Mouse (Mus musculus): ENCODE results near the gene Mad1l1. TPM values are rescaled to one million over a fixed set of nuclear protein-coding genes. Genes with fewer than 3 reads are reported as not detected.

Gene Mad1l1
- total RNA-seq, 2 experiments from 2014 or later: 7.2 to 9.0 TPM

DNA sequence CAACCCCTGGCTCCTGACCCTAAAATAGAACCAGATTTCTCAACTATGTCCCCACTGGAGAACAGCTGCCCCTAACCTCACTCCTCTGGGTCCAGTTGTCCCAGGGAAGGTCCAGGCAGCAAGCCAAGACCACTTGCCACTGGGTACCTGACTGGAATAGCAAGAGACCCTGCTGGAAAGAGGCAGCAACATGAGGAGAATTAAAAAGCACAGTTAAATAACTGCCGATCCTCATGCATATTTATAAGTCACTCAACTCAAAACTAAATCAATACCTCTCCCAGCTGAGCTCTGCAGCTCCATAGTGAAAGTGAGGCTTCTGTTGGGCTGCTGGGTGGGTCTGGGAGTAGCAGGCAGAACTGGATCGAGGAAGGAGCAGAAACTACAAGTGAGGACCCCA is 226.1 kb downstream of the Mad1l1 start:
- Histone ChIP-seq H3K4me3 (no peak overlapping the region), H3K27ac (no peak overlapping the region)
- no peak for TF ChIP-seq CTCF (IDR thresholded peaks at IDR 0.05)
- DNase-seq: no peak
- intact Hi-C loops (cut with DNase I): no loop called here

DNA sequence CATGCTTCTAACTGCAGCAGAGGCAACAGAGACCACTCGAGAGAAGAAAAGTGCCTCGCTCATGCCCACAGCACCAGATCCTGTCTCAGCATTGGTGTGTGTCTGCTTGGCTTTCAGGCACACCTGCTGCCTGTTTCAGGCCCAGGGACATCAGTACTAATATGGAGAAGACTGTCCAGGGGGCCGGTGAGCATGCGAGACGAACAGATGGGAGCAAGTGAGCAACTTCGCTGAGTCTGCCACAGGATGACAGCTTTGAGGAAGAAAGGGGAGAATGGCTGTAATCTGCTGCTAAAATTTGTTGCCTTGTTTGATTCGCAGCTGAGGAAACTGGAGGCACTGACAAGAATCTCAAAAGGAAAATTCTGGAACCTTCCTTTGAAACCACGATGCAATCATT is 227.9 kb downstream of the Mad1l1 start:
- TF ChIP-seq CTCF (IDR thresholded peaks at IDR 0.05): no peak
- intact Hi-C loops (cut with DNase I): no loop called here
- no peak overlapping the region for H3K4me3 ChIP-seq
- no peak overlapping the region for H3K27ac ChIP-seq
- no peak for DNase-seq

- no peak for TF ChIP-seq CTCF (IDR thresholded peaks at IDR 0.05)
- Histone ChIP-seq H3K27ac (no peak overlapping the region), H3K4me3 (no peak overlapping the region)
- intact Hi-C loops (cut with DNase I): no loop called here
- peak; percentile 31 for DNase-seq
Measured at GRCm38 (mm10) chr5:140091601-140092000, 229.8 kb downstream of the Mad1l1 start.

DNA sequence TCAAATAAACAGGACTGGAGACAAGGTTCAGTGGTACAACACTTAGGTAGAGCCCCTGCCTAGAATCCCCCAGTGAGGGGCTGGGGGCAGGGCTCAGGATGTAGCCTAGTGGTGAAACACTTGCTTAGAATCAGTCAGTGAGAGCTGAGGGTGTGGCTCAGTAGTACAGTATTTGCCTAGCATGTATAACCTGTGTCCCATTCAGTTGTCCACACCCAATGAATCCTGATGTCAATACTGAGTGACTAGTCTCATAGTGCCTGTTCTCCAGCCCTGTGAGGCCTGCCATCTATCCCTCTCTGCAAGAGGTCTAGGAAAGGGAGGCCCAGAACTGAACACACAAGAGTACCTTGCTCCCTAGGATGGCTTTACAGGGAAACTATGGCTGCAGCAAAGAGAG is 232.1 kb downstream of the Mad1l1 start:
- no peak for DNase-seq
- no peak for TF ChIP-seq CTCF (IDR thresholded peaks at IDR 0.05)
- Histone ChIP-seq H3K27ac (no peak overlapping the region), H3K4me3 (no peak overlapping the region)
- intact Hi-C loops (cut with DNase I): no loop called here

DNA sequence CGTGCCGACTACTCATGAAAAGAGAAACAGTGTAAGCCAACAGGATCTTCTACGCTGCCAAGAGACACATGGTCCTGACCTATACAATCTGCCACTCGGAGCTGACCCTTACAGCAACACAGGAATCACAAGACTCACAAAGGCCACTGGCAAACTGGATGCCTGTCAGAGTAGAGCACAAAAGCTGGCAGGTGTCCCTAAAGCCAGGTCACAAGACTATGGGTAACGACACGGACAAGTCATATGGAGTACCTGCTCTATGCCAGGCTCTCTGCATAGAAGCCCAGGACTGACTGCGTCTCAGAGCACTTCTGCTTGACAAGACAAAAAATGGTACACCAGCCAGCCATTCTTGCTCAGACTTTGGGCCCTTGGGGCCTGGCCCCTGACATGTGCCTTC is 234.1 kb downstream of the Mad1l1 start:
- DNase-seq: no peak
- no peak for TF ChIP-seq CTCF (IDR thresholded peaks at IDR 0.05)
- H3K27ac ChIP-seq: no peak overlapping the region
- no peak overlapping the region for H3K4me3 ChIP-seq
- intact Hi-C loops (cut with DNase I): no loop called here

- intact Hi-C loops (cut with DNase I): no loop called here
Measured at GRCm38 (mm10) chr5:140084341-140084740, 237.0 kb downstream of the Mad1l1 start.

GRCm38 (mm10) chr5:140083911-140084310 is 237.4 kb downstream of the Mad1l1 start:
- intact Hi-C loops (cut with DNase I): no loop called here
- H3K27ac ChIP-seq: peak overlapping the region; percentile 56
- no peak overlapping the region for H3K4me3 ChIP-seq
- TF ChIP-seq CTCF (IDR thresholded peaks at IDR 0.05): no peak
- peak; percentile 65 for DNase-seq

More at GRCm38 (mm10) chr5:140084341-140084740, 237.0 kb downstream of the Mad1l1 start:
- no peak overlapping the region for H3K27ac ChIP-seq
- no peak for TF ChIP-seq CTCF (IDR thresholded peaks at IDR 0.05)
- DNase-seq: no peak
- no peak overlapping the region for H3K4me3 ChIP-seq

- DNase-seq: peak; percentile 78
- intact Hi-C loops (cut with DNase I): no loop called here
- peak overlapping the region; percentile 62 for H3K27ac ChIP-seq
- H3K4me3 ChIP-seq: peak overlapping the region; percentile 23; the same call in 1 of the 2 replicates
- TF ChIP-seq CTCF (IDR thresholded peaks at IDR 0.05): no peak
Measured at GRCm38 (mm10) chr5:140082204-140082812, 239.0 kb downstream of the Mad1l1 start.

- H3K27ac ChIP-seq: no peak overlapping the region
- intact Hi-C loops (cut with DNase I): no loop called here
- no peak for DNase-seq
- TF ChIP-seq CTCF (IDR thresholded peaks at IDR 0.05): no peak
- H3K4me3 ChIP-seq: no peak overlapping the region
Measured at GRCm38 (mm10) chr5:140081084-140081483, 240.3 kb downstream of the Mad1l1 start.

- Histone ChIP-seq H3K4me3 (no peak overlapping the region), H3K27ac (no peak overlapping the region)
- no peak for TF ChIP-seq CTCF (IDR thresholded peaks at IDR 0.05)
- intact Hi-C loops (cut with DNase I): no loop called here
- DNase-seq: no peak
Measured at GRCm38 (mm10) chr5:140079511-140079910, 241.8 kb downstream of the Mad1l1 start.

- Histone ChIP-seq H3K4me3 (no peak overlapping the region), H3K27ac (no peak overlapping the region)
- DNase-seq: no peak
- intact Hi-C loops (cut with DNase I): no loop called here
- TF ChIP-seq CTCF (IDR thresholded peaks at IDR 0.05): no peak
Measured at GRCm38 (mm10) chr5:140078406-140078805, 242.9 kb downstream of the Mad1l1 start.

GRCm38 (mm10) chr5:140076438-140076837 is 244.9 kb downstream of the Mad1l1 start:
- H3K4me3 ChIP-seq: no peak overlapping the region
- no peak for DNase-seq
- no peak for TF ChIP-seq CTCF (IDR thresholded peaks at IDR 0.05)
- H3K27ac ChIP-seq: no peak overlapping the region
- intact Hi-C loops (cut with DNase I): no loop called here

DNA sequence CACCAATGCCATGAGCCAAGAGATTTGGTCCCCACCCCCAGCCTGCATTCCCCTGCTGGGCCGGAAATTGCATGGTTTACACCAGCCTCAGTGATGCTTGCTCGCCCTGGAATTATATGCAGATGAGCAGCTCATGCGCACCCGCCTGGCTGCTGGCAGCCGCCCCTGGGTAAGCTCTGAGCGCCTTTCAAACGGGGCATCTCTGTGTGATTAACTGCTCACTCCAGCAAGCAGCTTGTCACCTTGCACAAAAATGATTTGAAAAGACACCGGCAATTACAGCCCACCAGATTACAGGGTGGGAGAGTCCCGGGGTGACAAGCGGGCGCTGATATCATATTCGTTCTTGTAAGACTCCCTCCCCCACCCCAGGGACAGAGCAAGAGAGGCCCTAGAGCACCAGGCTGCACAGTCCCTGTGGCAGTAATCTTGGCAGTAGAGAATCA is 247.7 kb downstream of the Mad1l1 start:
- intact Hi-C loops (cut with DNase I): no loop called here

DNA sequence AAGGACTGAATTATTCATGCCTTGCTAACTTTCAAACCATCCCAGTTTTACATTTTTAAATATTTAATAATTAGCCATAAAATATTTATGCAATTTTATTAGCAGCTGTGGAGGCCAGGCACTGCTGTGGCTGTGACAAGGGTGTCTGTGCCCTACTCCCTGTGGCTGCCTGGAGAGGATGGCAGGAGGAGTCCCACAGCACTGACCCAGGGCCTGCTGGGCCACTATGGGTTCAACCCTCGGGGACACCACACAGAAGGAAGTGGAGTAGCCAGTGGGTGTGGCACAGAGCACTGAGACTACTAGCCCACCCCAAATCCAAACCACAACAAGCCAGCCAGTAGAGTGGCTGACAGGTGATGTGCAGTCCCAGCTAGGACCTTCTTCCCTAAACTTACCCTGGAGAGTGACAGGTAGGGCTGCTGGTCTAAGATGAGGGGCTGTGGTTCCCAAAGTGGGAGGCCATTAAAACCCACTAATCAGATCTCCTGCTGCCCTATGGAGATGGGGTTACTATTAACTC is 248.1 kb downstream of the Mad1l1 start:
- TF ChIP-seq CTCF (IDR thresholded peaks at IDR 0.05): no peak
- no peak overlapping the region for H3K27ac ChIP-seq
- intact Hi-C loops (cut with DNase I): no loop called here
- DNase-seq: no peak
- H3K4me3 ChIP-seq: no peak overlapping the region

More for the DNA sequence above, 247.7 kb downstream of the Mad1l1 start:
- no peak for TF ChIP-seq CTCF (IDR thresholded peaks at IDR 0.05)
- Histone ChIP-seq H3K4me3 (no peak overlapping the region), H3K27ac (no peak overlapping the region)
- no peak for DNase-seq
